In the genomic region with DNA sequence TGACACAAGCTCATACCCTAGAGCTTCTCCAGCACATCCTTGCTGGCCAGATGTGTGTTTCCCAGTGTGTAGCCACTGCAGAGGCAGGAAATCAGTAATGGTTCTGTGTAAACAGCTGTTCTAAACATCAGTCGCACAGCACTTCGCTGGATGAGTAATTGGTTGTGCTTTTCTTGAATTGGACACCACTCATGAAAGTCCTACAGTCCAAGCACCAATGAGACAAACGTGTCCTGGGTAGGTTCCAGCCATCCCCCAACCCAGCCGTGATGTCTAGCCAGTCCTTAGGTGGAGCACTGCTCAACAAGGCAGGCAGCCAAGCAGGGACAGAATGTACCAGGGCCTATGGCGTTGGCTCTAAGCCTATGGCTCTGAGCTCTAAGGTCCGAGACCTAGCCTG, we compare ENCODE assay signal across 13 mouse cellular contexts.
DNase-seq lines count a peak whose midpoint lies in the region; ATAC-seq lines count a peak whose summit lies in the region.
"Had no signal": no experiment of that assay in that cellular context is flagged by ENCODE, and none has a peak within 500 bp of the region (broad histone marks: within the 10 kb centered on the region; RNA-seq: fewer than 3 reads in every experiment).

No protein-coding gene starts in this region.

- 50% methylated on average over 6 of the region's 6 CpGs for WGBS in intestine, embryonic 16.5 days

- H3K36me3 ChIP-seq in intestine, embryonic 16.5 days (ENCODE audit: control insufficient read depth, insufficient read depth, low read length): no peaks in the 10 kb centered on the region
- H3K36me3 ChIP-seq: heart, embryonic 15.5 days had no signal

- no peak overlapping the region for H3K4me3 ChIP-seq in intestine, embryonic 16.5 days (ENCODE audit: low read length)
- H3K4me3 ChIP-seq: heart, embryonic 15.5 days had no signal

- no peaks in the 10 kb centered on the region for H3K9me3 ChIP-seq in intestine, embryonic 16.5 days (ENCODE audit: control insufficient read depth, low read length)
- H3K9me3 ChIP-seq: heart, embryonic 15.5 days had no signal

- ATAC-seq in intestine, embryonic 16.5 days: peak; percentile 43
- ATAC-seq: hindbrain, embryonic 16.5 days had no signal

- no peak overlapping the region for H3K9ac ChIP-seq in intestine, embryonic 16.5 days (ENCODE audit: low read depth, low read length)
- H3K9ac ChIP-seq: heart, embryonic 15.5 days had no signal

- H3K4me1 ChIP-seq in intestine, embryonic 16.5 days (ENCODE audit: control insufficient read depth, insufficient read depth, low read length): peaks cover 15% of the 10 kb centered on the region

- DNase-seq in cerebellum, postnatal 14 days: peak; percentile 20 to 24
- DNase-seq in cerebellum, adult 9-11 months: no peak
- peak; percentile 75 for DNase-seq in 3T3-L1 (ENCODE audit: low read depth, low spot score)
- peak; percentile 61 to 82 for DNase-seq in lung, postnatal 4 days
- no peak for DNase-seq in adrenal gland, adult 8-10 months
- DNase-seq in yolk sac, embryonic 10.5 days (ENCODE audit: low spot score): no peak
- no peak for DNase-seq in adrenal gland, postnatal 10 days
- DNase-seq: kidney, postnatal 36 days; right cerebral cortex, postnatal 4 days had no signal

- H3K4me2 ChIP-seq in intestine, embryonic 16.5 days (ENCODE audit: low read depth, low read length): no peak overlapping the region
- H3K4me2 ChIP-seq: heart, embryonic 15.5 days; liver, embryonic 11.5 days had no signal

- peak overlapping the region; percentile 56; the same call in 1 of the 2 replicates for H3K27ac ChIP-seq in intestine, embryonic 16.5 days (ENCODE audit: low read length)
- H3K27ac ChIP-seq: heart, embryonic 15.5 days had no signal

- H3K27me3 ChIP-seq in intestine, embryonic 16.5 days (replicated peaks; ENCODE audit: control insufficient read depth, insufficient read depth, low read length): no peaks in the 10 kb centered on the region
- H3K27me3 ChIP-seq: heart, embryonic 15.5 days had no signal

Comparison
In these comparisons a context has a peak if more than half of its experiments do, and no peak if none do; other contexts are left out.
1. DNase-seq: peak in cerebellum, postnatal 14 days (2 of 2), 3T3-L1 (single experiment) and lung, postnatal 4 days (2 of 2); none in cerebellum, adult 9-11 months (single experiment), adrenal gland, adult 8-10 months (single experiment), yolk sac, embryonic 10.5 days (single experiment) and adrenal gland, postnatal 10 days (single experiment).